Mouse (Mus musculus): Measurements from ENCODE around the gene Rbm28. TPM values are rescaled to one million over a fixed set of nuclear protein-coding genes. Genes with fewer than 3 reads are reported as not detected.

Gene Rbm28
- total and polyA plus RNA-seq, 2 experiments: 3.3 to 8.0 TPM

- no peak overlapping the region for H3K27ac ChIP-seq (replicated peaks; ENCODE audit: insufficient read depth, low read depth, low read length)
- no peak overlapping the region for H3K4me3 ChIP-seq (ENCODE audit: insufficient read depth, low read depth, low read length)
- no peaks in the 10 kb centered on the region for H3K4me1 ChIP-seq (ENCODE audit: control insufficient read depth, insufficient read depth, low read length)
- WGBS: 78% methylated on average over 7 of the region's 7 CpGs
- DNase-seq (ENCODE audit: extremely low read depth, low read depth, low spot score): no peak
- H3K9ac ChIP-seq (ENCODE audit: low read depth, low read length): no peak overlapping the region
- no peaks in the 10 kb centered on the region for H3K79me2 ChIP-seq (ENCODE audit: control insufficient read depth, insufficient read depth, low read length)
- H3K27me3 ChIP-seq (ENCODE audit: control insufficient read depth, insufficient read depth, low read length): no peaks in the 10 kb centered on the region
- H3K36me3 ChIP-seq (ENCODE audit: control insufficient read depth, insufficient read depth, low read length): no peaks in the 10 kb centered on the region
- TF ChIP-seq POLR2A (IDR thresholded peaks at IDR 0.05; ENCODE audit: extremely low read depth, insufficient read depth, low read length) (no peak), CTCF (IDR thresholded peaks at IDR 0.05; ENCODE audit: low read depth, low read length) (no peak)
Observed at GRCm38 (mm10) chr6:29087921-29088709, 76.7 kb downstream of the Rbm28 start.

GRCm38 (mm10) chr6:29084401-29084800, 80.4 kb downstream of the Rbm28 start:
- Histone ChIP-seq H3K27me3 (ENCODE audit: control insufficient read depth, insufficient read depth, low read length) (no peaks in the 10 kb centered on the region), H3K79me2 (ENCODE audit: control insufficient read depth, insufficient read depth, low read length) (no peaks in the 10 kb centered on the region), H3K9ac (ENCODE audit: low read depth, low read length) (no peak overlapping the region), H3K36me3 (ENCODE audit: control insufficient read depth, insufficient read depth, low read length) (no peaks in the 10 kb centered on the region), H3K4me3 (ENCODE audit: insufficient read depth, low read depth, low read length) (no peak overlapping the region), H3K27ac (replicated peaks; ENCODE audit: insufficient read depth, low read depth, low read length) (no peak overlapping the region), H3K4me1 (ENCODE audit: control insufficient read depth, insufficient read depth, low read length) (no peaks in the 10 kb centered on the region)
- WGBS: 77% methylated on average over 7 of the region's 7 CpGs
- no peak for TF ChIP-seq POLR2A (IDR thresholded peaks at IDR 0.05; ENCODE audit: extremely low read depth, insufficient read depth, low read length)
- no peak for TF ChIP-seq CTCF (IDR thresholded peaks at IDR 0.05; ENCODE audit: low read depth, low read length)
- no peak for DNase-seq (ENCODE audit: extremely low read depth, low read depth, low spot score)

- Histone ChIP-seq H3K27me3 (ENCODE audit: control insufficient read depth, insufficient read depth, low read length) (no peaks in the 10 kb centered on the region), H3K27ac (replicated peaks; ENCODE audit: insufficient read depth, low read depth, low read length) (no peak overlapping the region), H3K9ac (ENCODE audit: low read depth, low read length) (no peak overlapping the region), H3K79me2 (ENCODE audit: control insufficient read depth, insufficient read depth, low read length) (no peaks in the 10 kb centered on the region), H3K36me3 (ENCODE audit: control insufficient read depth, insufficient read depth, low read length) (no peaks in the 10 kb centered on the region), H3K4me3 (ENCODE audit: insufficient read depth, low read depth, low read length) (no peak overlapping the region), H3K4me1 (ENCODE audit: control insufficient read depth, insufficient read depth, low read length) (no peaks in the 10 kb centered on the region)
- TF ChIP-seq POLR2A (IDR thresholded peaks at IDR 0.05; ENCODE audit: extremely low read depth, insufficient read depth, low read length) (no peak), CTCF (IDR thresholded peaks at IDR 0.05; ENCODE audit: low read depth, low read length) (no peak)
- WGBS: 55% methylated on average over 9 of the region's 9 CpGs
- no peak for DNase-seq (ENCODE audit: extremely low read depth, low read depth, low spot score)
Observed at GRCm38 (mm10) chr6:29082776-29083354, 81.9 kb downstream of the Rbm28 start.

- H3K4me3 ChIP-seq (ENCODE audit: insufficient read depth, low read depth, low read length): no peak overlapping the region
- H3K27me3 ChIP-seq (ENCODE audit: control insufficient read depth, insufficient read depth, low read length): no peaks in the 10 kb centered on the region
- TF ChIP-seq CTCF (IDR thresholded peaks at IDR 0.05; ENCODE audit: low read depth, low read length): no peak
- TF ChIP-seq POLR2A (IDR thresholded peaks at IDR 0.05; ENCODE audit: extremely low read depth, insufficient read depth, low read length): no peak
- 86% methylated on average over 10 of the region's 10 CpGs for WGBS
- DNase-seq (ENCODE audit: extremely low read depth, low read depth, low spot score): no peak
- no peak overlapping the region for H3K9ac ChIP-seq (ENCODE audit: low read depth, low read length)
- H3K36me3 ChIP-seq (ENCODE audit: control insufficient read depth, insufficient read depth, low read length): no peaks in the 10 kb centered on the region
- no peak overlapping the region for H3K27ac ChIP-seq (replicated peaks; ENCODE audit: insufficient read depth, low read depth, low read length)
- H3K79me2 ChIP-seq (ENCODE audit: control insufficient read depth, insufficient read depth, low read length): no peaks in the 10 kb centered on the region
- H3K4me1 ChIP-seq (ENCODE audit: control insufficient read depth, insufficient read depth, low read length): no peaks in the 10 kb centered on the region
Observed at GRCm38 (mm10) chr6:29081826-29082363, 82.9 kb downstream of the Rbm28 start.

GRCm38 (mm10) chr6:29079291-29079690, 85.5 kb downstream of the Rbm28 start:
- no peak for DNase-seq (ENCODE audit: extremely low read depth, low read depth, low spot score)
- H3K79me2 ChIP-seq (ENCODE audit: control insufficient read depth, insufficient read depth, low read length): no peaks in the 10 kb centered on the region
- H3K27me3 ChIP-seq (ENCODE audit: control insufficient read depth, insufficient read depth, low read length): no peaks in the 10 kb centered on the region
- H3K27ac ChIP-seq (replicated peaks; ENCODE audit: insufficient read depth, low read depth, low read length): no peak overlapping the region
- no peak for TF ChIP-seq POLR2A (IDR thresholded peaks at IDR 0.05; ENCODE audit: extremely low read depth, insufficient read depth, low read length)
- H3K9ac ChIP-seq (ENCODE audit: low read depth, low read length): no peak overlapping the region
- no peaks in the 10 kb centered on the region for H3K4me1 ChIP-seq (ENCODE audit: control insufficient read depth, insufficient read depth, low read length)
- 81% methylated on average over 4 of the region's 4 CpGs for WGBS
- H3K36me3 ChIP-seq (ENCODE audit: control insufficient read depth, insufficient read depth, low read length): no peaks in the 10 kb centered on the region
- no peak overlapping the region for H3K4me3 ChIP-seq (ENCODE audit: insufficient read depth, low read depth, low read length)

GRCm38 (mm10) chr6:29074133-29074469, 90.7 kb downstream of the Rbm28 start:
- no peak overlapping the region for H3K9ac ChIP-seq (ENCODE audit: low read depth, low read length)
- peaks cover 1% of the 10 kb centered on the region; the same call in 1 of the 2 replicates for H3K4me1 ChIP-seq (ENCODE audit: control insufficient read depth, insufficient read depth, low read length)
- no peak overlapping the region for H3K4me3 ChIP-seq (ENCODE audit: insufficient read depth, low read depth, low read length)
- no peaks in the 10 kb centered on the region for H3K36me3 ChIP-seq (ENCODE audit: control insufficient read depth, insufficient read depth, low read length)
- TF ChIP-seq CTCF (IDR thresholded peaks at IDR 0.05; ENCODE audit: low read depth, low read length) (no peak), POLR2A (IDR thresholded peaks at IDR 0.05; ENCODE audit: extremely low read depth, insufficient read depth, low read length) (no peak)
- H3K27me3 ChIP-seq (ENCODE audit: control insufficient read depth, insufficient read depth, low read length): no peaks in the 10 kb centered on the region
- no peaks in the 10 kb centered on the region for H3K79me2 ChIP-seq (ENCODE audit: control insufficient read depth, insufficient read depth, low read length)
- H3K27ac ChIP-seq (replicated peaks; ENCODE audit: insufficient read depth, low read depth, low read length): no peak overlapping the region
- DNase-seq (ENCODE audit: extremely low read depth, low read depth, low spot score): no peak

Other genes with a start within 250 kb of the Rbm28 start
- under 0.01 TPM in 1 of 2 replicates, not detected in the other for gene Lep, start 104.8 kb downstream of the Rbm28 start, total RNA-seq (2014; rRNA removed)
- not detected in 2 replicates for gene Lep, start 104.8 kb downstream of the Rbm28 start, polyA plus RNA-seq (2012; rRNA removed)
- gene Prrt4, start 14.6 kb upstream of the Rbm28 start, total RNA-seq (2014; rRNA removed): under 0.01 TPM in 1 of 2 replicates, not detected in the other
- 0.02 and 0.11 TPM in 2 replicates for gene Prrt4, start 14.6 kb upstream of the Rbm28 start, polyA plus RNA-seq (2012; rRNA removed)
- gene Impdh1, start 51.4 kb upstream of the Rbm28 start, total RNA-seq (2014; rRNA removed): 1.1 and 2.6 TPM in 2 replicates
- gene Impdh1, start 51.4 kb upstream of the Rbm28 start, polyA plus RNA-seq (2012; rRNA removed): 3.4 and 5.2 TPM in 2 replicates
- 2.5 and 3.3 TPM in 2 replicates for gene Hilpda, start 107.5 kb upstream of the Rbm28 start, total RNA-seq (2014; rRNA removed)
- gene Hilpda, start 107.5 kb upstream of the Rbm28 start, polyA plus RNA-seq (2012; rRNA removed): 4.0 and 5.8 TPM in 2 replicates
- gene Fam71f2, start 114.6 kb upstream of the Rbm28 start, total RNA-seq (2014; rRNA removed): not detected in 2 replicates
- 0.24 TPM in 1 of 2 replicates, not detected in the other for gene Fam71f2, start 114.6 kb upstream of the Rbm28 start, polyA plus RNA-seq (2012; rRNA removed)
- not detected in 2 replicates for gene Fam71f1, start 154.1 kb upstream of the Rbm28 start, total RNA-seq (2014; rRNA removed)
- not detected in 2 replicates for gene Fam71f1, start 154.1 kb upstream of the Rbm28 start, polyA plus RNA-seq (2012; rRNA removed)
- 113 and 125 TPM in 2 replicates for gene Calu, start 183.1 kb upstream of the Rbm28 start, total RNA-seq (2014; rRNA removed)
- 21.9 and 27.1 TPM in 2 replicates for gene Calu, start 183.1 kb upstream of the Rbm28 start, polyA plus RNA-seq (2012; rRNA removed)
- 0.09 and 0.20 TPM in 2 replicates for gene Opn1sw, start 223.5 kb upstream of the Rbm28 start, total RNA-seq (2014; rRNA removed)
- gene Opn1sw, start 223.5 kb upstream of the Rbm28 start, polyA plus RNA-seq (2012; rRNA removed): 0.15 and 1.1 TPM in 2 replicates
- under 0.01 and 0.09 TPM in 2 replicates for gene Ccdc136, start 231.3 kb upstream of the Rbm28 start, total RNA-seq (2014; rRNA removed)
- 0.11 and 0.34 TPM in 2 replicates for gene Ccdc136, start 231.3 kb upstream of the Rbm28 start, polyA plus RNA-seq (2012; rRNA removed)